Mouse (Mus musculus) naive thymus-derived CD4-positive, alpha-beta T cell, adult 2 months (primary cell): ENCODE data around the gene Tspan3.

Experiments
- DNase-seq: peaks from one replicate; pipeline ENCODE4 v3.0.0-alpha.2; 2011; ENCODE audit warnings: low read depth

Gene Tspan3

DNA sequence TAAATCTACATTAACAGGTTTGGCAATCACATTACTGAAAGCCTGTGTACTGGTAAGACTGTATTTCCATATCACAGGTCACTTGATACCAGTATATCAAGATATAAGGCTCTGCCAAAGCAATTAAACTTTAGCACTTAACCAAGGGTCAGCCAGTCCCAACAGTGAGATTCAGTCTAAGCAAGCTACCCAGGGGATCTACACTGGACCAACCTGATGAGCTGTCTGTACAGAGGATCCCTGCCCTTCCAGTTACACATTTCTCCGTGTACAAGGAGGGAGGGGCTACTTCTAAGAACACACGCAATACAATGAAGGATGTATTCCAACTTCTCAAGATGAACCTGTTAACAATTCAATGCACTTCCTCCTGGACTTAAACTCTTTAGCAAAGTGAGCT, 7.2 kb downstream of the Tspan3 start:
- DNase-seq, result no peak

GRCm38 (mm10) chr9:56154572-56154971, 10.7 kb downstream of the Tspan3 start:
- DNase-seq, result no peak

DNA sequence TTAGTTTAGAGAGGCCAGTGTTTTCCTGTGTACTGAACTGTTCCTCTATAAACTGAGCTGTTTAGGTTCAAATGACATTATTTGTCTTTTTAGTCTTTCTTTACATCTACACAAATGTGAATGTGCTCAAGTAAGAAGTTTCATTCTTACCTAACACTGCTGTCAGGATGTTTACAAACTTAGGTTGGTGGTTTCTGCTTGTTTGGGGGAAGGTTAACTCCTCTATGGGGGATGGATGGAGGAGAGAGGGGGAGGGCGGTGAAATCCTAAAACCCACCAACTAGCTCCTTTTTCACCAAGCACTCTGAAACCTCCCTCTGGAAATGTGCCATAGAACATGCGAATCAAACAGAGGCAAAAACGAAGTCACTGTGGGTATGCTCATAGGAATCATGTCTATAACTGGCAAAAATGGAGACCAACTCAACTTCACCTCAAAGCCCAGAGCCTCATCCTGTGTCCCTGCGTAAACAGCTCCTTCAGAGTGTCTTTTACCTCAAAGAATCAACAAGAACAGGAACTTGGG, 12.7 kb downstream of the Tspan3 start:
- peak; percentile 34 for DNase-seq

DNA sequence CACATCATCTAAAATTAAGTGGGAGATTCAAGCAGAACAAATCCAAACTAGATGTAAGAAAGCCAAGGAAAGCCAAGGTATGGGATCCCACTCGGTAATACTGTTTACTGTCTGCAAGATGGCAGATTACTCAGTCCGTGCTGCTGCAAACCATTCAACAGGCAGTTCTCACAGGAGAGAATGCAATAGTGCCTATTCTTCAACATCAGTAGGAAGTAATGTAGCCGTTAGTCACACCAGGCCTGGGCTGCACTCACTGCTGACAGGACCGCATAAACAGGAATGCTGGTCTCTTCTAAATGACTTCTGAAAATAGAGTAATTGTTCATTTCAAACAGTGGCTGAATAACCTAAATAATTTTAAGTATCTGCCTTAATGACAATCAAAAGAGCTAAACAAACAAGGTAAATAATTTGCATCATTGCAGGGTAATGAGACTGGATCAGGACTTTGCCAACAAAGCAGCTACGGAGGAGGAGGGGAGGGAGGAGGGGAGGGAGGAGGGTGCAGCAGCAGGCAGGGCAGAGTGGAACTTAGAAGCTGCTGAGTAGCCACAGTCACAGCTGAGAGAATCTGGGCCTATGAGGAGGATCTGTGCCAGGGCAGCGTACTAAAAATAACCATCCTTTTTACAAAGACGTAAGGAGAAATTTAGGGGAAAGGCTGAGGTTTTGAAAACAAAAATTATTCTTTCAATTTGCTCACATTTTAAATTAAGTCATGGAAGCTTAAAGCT, 13.4 kb downstream of the Tspan3 start:
- no peak for DNase-seq

DNA sequence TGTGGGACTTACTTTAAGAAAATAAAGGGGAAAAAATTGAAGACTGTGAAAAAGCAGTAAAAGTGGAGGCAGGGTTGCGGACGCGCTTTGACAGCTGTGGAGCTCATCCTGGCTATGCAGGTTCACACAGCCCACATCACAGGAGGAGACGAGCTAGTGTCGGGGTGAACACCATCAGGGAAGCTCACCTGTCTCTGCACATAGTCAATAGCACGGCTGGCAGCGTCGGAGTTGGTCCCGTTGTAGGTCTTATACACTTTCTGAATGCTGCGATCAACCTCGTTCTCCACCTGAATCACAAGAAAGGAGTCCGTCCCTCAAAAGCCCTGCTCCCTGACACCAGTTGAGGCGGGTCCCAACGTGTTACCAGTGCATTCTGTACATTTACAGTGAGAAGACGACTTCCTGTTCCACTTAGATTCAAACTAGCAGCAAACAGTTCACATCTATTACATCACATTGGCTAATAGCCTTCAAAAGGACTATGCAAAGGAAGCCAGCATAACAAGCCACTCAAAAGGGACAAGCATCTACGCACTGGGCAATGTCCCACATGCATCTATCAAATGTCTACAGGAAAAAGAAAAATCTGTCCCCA, 18.9 kb downstream of the Tspan3 start:
- peak; percentile 67 for DNase-seq

DNA sequence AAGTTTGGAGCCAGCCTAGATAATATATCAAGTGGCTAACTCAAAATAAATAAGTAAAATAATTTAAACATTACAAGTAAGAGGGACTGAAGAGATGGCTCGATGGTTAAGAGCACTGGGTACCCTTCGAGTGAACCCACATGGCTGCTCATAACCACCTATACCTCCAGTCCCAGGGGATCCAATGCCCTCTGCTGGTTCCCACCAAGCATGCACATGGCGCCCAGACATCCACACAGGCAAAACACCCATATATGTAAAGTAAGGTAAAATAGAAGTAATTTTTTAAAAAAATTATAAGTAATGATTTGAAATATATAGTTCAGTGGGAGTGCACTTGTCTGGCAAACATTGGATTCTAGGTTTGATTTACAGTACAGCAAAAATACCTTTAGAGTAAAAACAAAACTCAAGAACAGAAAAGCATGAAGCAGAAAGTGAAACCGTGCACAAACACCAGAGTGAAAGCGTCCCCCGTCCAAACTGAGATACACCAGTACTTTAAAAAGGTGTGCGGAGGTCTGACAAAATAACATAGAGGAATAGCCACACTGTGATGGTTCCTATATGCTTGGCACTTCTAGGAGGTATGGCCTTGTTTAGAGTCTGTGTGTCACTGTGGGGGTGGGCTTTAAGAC, 20.8 kb downstream of the Tspan3 start:
- no peak for DNase-seq

DNA sequence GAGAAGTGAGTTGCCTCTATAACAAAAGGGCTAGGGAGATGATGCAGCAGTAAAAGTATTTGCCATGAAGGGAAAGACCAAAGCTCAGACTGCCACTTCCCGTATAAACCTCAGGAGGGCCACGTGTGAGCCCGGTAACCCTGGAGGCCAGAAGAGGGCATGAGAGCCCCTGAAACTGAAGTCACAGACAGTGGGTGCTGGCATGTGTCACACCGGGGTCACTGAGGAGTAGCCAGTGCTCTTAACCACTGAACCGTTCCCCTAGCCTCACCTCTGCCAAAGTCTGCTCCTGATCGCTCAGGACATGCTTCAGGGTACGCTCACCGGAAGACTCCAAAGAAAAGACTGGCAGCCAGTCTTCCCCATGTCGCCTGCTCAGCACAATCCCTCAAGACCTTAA, 23.5 kb downstream of the Tspan3 start:
- no peak for DNase-seq

- DNase-seq, result no peak
These were observed 29.6 kb downstream of the Tspan3 start for GRCm38 (mm10) chr9:56135590-56136197.

DNA sequence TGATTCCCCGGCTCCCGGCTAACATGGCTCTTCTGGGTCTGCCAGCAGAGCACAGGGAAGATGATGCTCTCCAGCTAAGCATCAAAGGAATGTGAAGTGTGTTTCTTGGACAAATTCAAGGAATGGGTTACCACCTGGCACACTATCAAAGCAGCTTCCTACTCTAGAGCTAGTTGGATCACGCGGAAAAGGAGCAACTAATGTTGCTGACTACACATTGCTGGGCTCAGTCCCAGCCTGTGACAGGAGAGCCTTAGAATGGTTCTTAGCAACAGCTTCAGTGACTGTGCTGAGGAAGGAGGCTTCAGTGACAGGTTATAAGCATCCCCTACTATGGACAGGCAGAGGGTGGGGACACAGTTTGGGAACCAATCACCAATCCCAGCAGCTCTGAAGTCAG, 30.7 kb downstream of the Tspan3 start:
- no peak for DNase-seq

DNA sequence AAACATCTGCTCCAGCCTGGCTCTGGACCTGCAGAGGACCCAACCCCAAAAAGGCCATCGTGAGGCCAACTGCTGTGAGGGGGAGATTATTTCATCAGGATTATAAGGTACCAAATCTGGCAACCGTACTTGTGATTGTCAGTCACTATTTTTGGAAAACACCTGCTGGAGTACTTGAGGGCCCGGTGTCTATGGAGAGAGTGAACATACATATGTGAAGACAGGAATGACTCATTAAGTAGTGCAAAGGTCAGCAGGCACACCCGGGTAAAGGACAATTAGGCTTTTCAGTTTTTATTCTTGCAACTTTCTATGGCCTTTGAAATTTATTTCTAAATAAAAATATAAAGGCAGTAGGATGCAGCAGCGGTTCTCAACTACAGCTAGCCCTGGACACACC, 31.3 kb downstream of the Tspan3 start:
- no peak for DNase-seq

DNA sequence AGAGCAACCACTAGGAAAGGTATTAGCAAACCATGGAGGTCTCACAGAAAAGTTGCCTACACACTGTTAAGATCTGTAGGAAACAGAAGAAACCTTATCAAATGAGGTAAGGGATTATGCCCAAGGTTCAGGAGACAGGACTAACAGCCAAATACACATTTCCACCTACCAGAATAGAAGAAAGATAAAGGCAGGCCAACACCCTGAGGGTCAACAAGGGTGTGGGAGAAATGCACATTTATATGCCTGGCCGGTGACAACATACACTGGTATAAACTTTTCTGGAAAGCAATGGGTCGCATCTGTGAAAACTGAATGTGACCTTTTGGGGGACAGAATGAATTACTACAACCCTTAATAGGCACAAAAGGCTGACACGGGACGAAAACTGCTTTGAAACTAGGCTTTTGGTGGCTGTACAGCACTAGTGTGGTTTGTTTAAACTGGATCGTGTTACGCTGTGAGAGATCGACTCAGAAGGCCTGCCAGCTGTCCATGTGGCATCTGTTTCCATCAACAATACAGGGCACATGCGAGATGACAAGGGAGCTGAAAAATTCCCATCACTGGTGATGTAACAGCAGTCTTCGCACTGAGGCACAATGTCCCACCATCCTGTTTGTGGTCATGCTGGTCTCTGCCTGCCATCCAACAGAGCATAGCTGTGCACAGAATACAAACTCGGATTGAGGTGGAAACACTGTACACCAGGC, 33.3 kb downstream of the Tspan3 start:
- DNase-seq, result no peak

DNA sequence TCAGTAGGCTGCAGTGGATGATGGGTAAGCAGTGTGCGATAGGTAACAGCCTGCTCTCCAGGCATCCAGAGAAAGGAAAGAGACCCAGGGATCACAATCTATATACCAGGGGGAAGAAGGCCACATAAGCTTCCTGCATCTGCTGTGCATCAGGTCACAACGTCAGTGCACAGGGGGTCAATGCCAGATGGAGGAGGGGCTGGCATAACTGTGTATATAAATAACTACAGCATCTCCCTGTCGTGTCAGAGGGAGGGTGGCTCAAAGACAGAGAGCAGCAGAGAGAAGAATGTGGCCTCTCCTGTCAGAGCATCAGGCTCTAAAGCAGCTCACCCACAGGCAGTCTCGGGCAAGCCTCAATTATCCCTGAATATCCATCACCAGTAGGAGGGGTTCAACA, 34.7 kb downstream of the Tspan3 start:
- DNase-seq, result no peak

- no peak for DNase-seq
These were observed 35.3 kb downstream of the Tspan3 start for GRCm38 (mm10) chr9:56129951-56130350.

DNA sequence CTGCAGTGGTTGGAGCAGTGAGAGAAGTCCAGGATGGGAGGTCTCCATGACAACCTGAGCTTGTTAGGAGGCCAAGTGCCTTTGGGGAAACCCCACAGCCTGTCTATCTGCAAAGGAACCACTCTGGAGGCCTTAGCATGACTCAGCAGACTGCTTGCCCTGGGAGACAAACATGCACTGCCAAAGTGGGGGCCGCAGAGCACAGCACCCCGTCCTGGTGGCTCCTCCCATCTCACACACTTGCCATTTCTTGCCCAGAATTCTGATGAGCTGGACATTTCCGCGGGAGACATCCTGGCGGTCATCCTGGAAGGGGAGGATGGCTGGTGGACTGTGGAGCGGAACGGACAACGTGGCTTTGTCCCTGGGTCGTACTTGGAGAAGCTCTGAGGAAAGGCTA, 36.9 kb downstream of the Tspan3 start:
- no peak for DNase-seq

DNA sequence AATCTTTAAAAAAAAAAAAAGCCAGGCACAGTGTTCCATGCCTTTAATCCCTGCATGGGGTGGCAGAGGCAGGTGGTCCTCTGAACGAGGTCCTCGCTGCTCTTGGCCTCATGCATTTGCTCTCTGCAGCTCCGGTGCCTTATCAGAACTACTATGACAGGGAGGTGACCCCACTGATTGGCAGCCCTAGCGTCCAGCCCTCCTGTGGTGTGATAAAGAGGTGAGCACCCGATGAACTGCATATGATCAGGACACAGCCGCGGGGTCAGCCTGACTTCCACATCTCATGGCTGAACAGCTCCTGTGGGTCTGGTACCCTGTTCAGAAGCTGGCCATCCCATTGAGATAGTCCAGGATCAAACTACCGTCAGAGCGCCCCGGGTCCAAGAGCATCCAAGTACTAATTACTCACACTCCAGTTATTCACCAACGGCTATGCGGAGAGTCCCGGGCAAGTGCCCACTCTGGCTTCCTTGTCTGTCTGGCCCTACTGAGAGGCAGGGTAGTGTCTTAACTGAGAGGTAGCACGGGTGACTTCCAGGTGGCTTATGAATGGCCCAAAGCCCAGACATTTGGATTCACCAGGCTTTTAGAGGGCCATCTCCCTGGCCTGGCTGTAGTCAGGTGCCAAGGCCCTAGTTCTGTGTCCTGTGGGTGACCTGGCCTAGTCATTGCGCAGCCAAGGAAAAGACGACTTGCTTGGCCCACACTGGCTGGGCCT, 38.7 kb downstream of the Tspan3 start:
- no peak for DNase-seq

DNA sequence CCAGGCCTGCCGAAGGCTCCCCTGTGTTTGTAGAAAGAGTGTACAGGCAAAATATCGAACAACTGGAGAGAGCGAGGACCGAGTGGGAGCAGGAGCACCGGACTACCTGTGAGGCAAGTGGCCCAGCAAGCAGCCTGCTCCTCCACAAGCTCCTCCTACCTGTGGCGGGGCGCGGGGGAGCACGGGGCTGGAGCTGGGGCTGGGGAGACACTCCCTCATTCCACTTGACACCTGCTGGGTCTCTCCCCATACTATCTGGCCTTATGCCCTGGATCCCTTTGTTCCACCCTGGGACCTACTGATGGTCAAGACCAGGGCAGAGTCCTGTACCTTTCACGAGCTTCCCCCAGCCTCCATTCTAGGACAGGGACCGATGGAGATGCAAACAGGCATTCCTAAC, 40.7 kb downstream of the Tspan3 start:
- no peak for DNase-seq

DNA sequence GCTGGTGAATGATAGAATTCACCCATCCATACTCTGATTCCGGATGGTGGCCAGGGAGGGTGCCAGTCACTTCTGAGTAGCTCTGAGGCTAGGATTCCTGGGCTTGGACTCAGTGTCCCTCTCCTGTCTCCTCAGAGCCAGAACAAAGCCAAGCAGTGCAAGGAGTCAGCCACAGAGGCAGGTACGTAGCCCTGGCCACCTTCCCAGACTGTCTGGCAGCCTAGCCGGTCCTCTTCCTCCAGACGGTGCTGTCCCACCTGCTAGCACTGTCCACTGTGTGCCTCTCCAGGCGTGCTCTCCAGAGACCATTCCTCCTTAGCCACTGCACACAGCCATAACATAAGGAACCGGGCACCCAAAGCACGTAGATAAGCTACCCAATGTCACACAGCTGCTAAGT, 41.7 kb downstream of the Tspan3 start:
- DNase-seq, result no peak

GRCm38 (mm10) chr9:56122973-56123372, 42.3 kb downstream of the Tspan3 start:
- no peak for DNase-seq

GRCm38 (mm10) chr9:56121097-56121496, 44.2 kb downstream of the Tspan3 start:
- peak; percentile 34 for DNase-seq

GRCm38 (mm10) chr9:56119651-56120050, 45.6 kb downstream of the Tspan3 start:
- no peak for DNase-seq

- peak; percentile 85 for DNase-seq
These were observed 46.7 kb downstream of the Tspan3 start for GRCm38 (mm10) chr9:56118582-56118981.

DNA sequence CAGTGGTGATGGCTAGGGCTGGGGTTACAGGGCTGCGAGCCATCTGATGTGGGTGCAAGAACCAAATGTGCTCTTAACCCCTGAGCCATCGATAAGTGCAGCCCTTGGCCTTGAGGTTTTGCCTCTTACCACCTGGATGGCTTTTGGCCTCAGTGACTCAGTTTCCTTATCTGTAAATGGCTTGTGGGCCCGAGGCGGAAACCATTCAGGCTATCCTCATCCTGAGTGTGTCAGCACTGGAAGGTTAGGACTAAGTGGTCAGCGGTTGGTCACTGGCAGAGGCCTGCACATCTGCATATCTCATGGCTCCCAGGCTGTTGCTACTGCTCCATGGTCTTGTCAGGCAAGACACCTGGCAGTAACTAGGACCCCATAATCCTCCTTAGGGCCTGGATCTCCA, 47.2 kb downstream of the Tspan3 start:
- DNase-seq, result no peak
